Mouse (Mus musculus) hindbrain, embryonic 11.5 days (tissue): ENCODE results near the gene Smarca2. TPM values are rescaled to one million over a fixed set of nuclear protein-coding genes. Genes with fewer than 3 reads are reported as not detected.
A peak's percentile ranks its signal among the peaks of the same experiment; 100 is the strongest.

Experiments
- ATAC-seq: fragments of 200-750 bp; cut with Nextera tagmentation; 2 replicates; pipeline ENCODE4 v1.8.0; 2017; ENCODE audit warnings: mild to moderate bottlenecking, moderate TSS enrichment, moderate library complexity; ENCODE audit not compliant: low FRiP score
- DNase-seq: peaks from one replicate; pipeline ENCODE4 v3.0.0-alpha.2; 2015; ENCODE audit warnings: low spot score
- H3K27ac ChIP-seq: fragments of 300-500 bp; sonication (generic); 2 replicates; pipeline ENCODE4 v1.5.1; 2014; ENCODE audit warnings: mild to moderate bottlenecking, low read depth, low read length
- H3K27me3 ChIP-seq: fragments of 300-500 bp; sonication (generic); 2 replicates; pipeline ENCODE4 v1.6.1; 2014; ENCODE audit warnings: mild to moderate bottlenecking, low read length, moderate library complexity, mixed read lengths; ENCODE audit not compliant: control insufficient read depth, insufficient read depth
- H3K36me3 ChIP-seq: fragments of 300-500 bp; sonication (generic); 2 replicates; pipeline ENCODE4 v1.6.1; 2014; ENCODE audit warnings: mild to moderate bottlenecking, low read length, moderate library complexity, mixed read lengths; ENCODE audit not compliant: control insufficient read depth, insufficient read depth
- H3K4me1 ChIP-seq: fragments of 300-500 bp; sonication (generic); replicated peaks from 2 replicates; pipeline ENCODE4 v1.6.1; 2014; ENCODE audit warnings: low read length, mixed read lengths; ENCODE audit not compliant: control insufficient read depth, insufficient read depth
- H3K4me2 ChIP-seq: fragments of 300-500 bp; sonication (generic); replicated peaks from 2 replicates; pipeline ENCODE4 v1.6.1; 2014; ENCODE audit warnings: mild to moderate bottlenecking, low read depth, low read length
- H3K4me3 ChIP-seq: fragments of 300-500 bp; sonication (generic); 2 replicates; pipeline ENCODE4 v1.5.1; 2014; ENCODE audit warnings: low read depth, low read length
- H3K9ac ChIP-seq: fragments of 300-500 bp; sonication (generic); 2 replicates; pipeline ENCODE4 v1.6.1; 2014; ENCODE audit warnings: low read depth, low read length
- H3K9me3 ChIP-seq: fragments of 300-500 bp; sonication (generic); 2 replicates; pipeline ENCODE4 v1.6.1; 2016; ENCODE audit warnings: low read length; ENCODE audit not compliant: control insufficient read depth
- WGBS: fragments of 180-500 bp; shearing (Covaris S2); extraction: QIAGEN DNeasy Blood & Tissue Kit; methylation state at CpG from one replicate; pipeline ENCODE4 v1.1.7; 2014; 5-methylcytosine and 5-hydroxymethylcytosine counted together
- polyA plus RNA-seq: library from polyadenylated mRNA; unstranded; fragments of >200 nt; fragmentation: Nextera tagmentation; extraction: Ambion mirVana; gene quantifications from 2 replicates; pipeline ENCODE4 v1.2.1, GENCODE M21; 2014

Gene Smarca2
- polyA plus RNA-seq, 1 experiment from 2014 or later = 41.8 TPM

DNA sequence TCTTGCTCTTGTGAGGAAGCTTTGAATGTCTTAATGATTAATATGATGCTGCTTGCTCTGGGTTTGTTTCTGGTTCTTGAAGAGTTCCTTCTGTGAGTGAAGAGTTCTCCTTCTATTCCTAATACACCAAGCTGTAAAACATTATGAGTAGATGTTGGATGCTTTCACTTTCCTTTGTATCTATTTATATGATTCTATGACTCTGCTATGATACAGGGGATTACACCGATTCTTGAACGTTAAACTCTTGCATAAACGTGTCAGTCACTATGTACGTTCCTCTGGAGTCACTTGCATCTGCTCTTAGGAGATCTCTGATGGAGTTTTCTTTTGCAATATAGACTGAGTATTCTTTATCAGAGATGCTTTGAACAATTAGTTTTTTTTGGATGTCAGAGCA is 199.6 kb downstream of the Smarca2 start:
- Histone ChIP-seq H3K4me3 (no peak overlapping the region), H3K4me2 (no peak overlapping the region), H3K27me3 (no peaks in the 10 kb centered on the region), H3K4me1 (no peaks in the 10 kb centered on the region), H3K9ac (no peak overlapping the region), H3K9me3 (no peaks in the 10 kb centered on the region), H3K27ac (no peak overlapping the region), H3K36me3 (no peaks in the 10 kb centered on the region)
- ATAC-seq (no peak), DNase-seq (no peak)
- 93% methylated on average over 4 of the region's 4 CpGs for WGBS

- H3K27ac ChIP-seq = no peak overlapping the region
- H3K4me2 ChIP-seq = no peak overlapping the region
- no peaks in the 10 kb centered on the region for H3K9me3 ChIP-seq
- DNase-seq (peak; percentile 49), ATAC-seq (peak; percentile 49; the same call in 1 of the 2 replicates)
- H3K27me3 ChIP-seq = no peaks in the 10 kb centered on the region
- 25% methylated on average over 4 of the region's 4 CpGs for WGBS
- H3K36me3 ChIP-seq = no peaks in the 10 kb centered on the region
- H3K4me1 ChIP-seq = no peaks in the 10 kb centered on the region
- no peak overlapping the region for H3K9ac ChIP-seq
- H3K4me3 ChIP-seq = no peak overlapping the region
Observed at GRCm38 (mm10) chr19:26814629-26815028, 209.8 kb downstream of the Smarca2 start.

GRCm38 (mm10) chr19:26817901-26818300 is 213.1 kb downstream of the Smarca2 start:
- Histone ChIP-seq H3K9ac (no peak overlapping the region), H3K27me3 (no peaks in the 10 kb centered on the region), H3K36me3 (no peaks in the 10 kb centered on the region), H3K9me3 (no peaks in the 10 kb centered on the region), H3K4me2 (no peak overlapping the region), H3K27ac (no peak overlapping the region), H3K4me3 (no peak overlapping the region), H3K4me1 (no peaks in the 10 kb centered on the region)
- 68% methylated on average over 4 of the region's 4 CpGs for WGBS
- no peak for DNase-seq
- ATAC-seq = no peak
